Comparison of ENCODE assay signal across 29 mouse cellular contexts in the genomic region with DNA sequence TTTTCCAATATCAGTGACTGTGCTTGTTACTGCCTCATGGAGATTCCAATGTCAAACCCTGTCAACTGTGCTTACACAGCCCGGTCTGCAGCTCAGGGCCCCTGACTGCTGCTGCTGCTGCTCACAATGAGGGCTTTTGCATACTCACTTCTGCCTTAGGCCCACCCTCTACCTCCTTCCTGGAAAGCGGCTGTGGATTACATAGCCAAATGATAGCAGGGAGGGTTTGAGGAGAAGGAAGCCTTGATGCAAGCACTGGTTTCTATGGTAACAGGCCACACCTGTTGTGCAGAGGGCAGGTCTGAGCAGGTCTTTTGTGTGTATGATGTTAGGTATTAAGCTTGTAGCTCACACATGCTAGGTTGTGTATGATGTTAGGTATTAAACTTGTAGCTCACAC. TPM values are rescaled to one million over a fixed set of nuclear protein-coding genes. Genes with fewer than 3 reads are reported as not detected.
DNase-seq lines count a peak whose midpoint lies in the region; ATAC-seq and TF ChIP-seq lines count a peak whose summit lies in the region.
"Had no signal": no experiment of that assay in that cellular context is flagged by ENCODE, and none has a peak within 500 bp of the region (broad histone marks: within the 10 kb centered on the region; RNA-seq: fewer than 3 reads in every experiment).

No protein-coding gene starts in this region.

- H3K4me1 ChIP-seq in intestine, embryonic 15.5 days (replicated peaks): no peaks in the 10 kb centered on the region
- H3K4me1 ChIP-seq in intestine, embryonic 16.5 days (ENCODE audit: control insufficient read depth, insufficient read depth, low read length): peaks cover 3% of the 10 kb centered on the region; the same call in 1 of the 2 replicates
- H3K4me1 ChIP-seq in ES-E14 (ENCODE audit: control insufficient read depth in 2 of 2, insufficient read depth in 2 of 2, low read length in 2 of 2, poor library complexity in 1 of 2): peaks cover 0 to 6% of the 10 kb centered on the region in 2 experiments; a peak in 1 of 4 replicates
- H3K4me1 ChIP-seq in embryonic facial prominence, embryonic 14.5 days (ENCODE audit: control insufficient read depth, insufficient read depth, low read length): no peaks in the 10 kb centered on the region
- no peaks in the 10 kb centered on the region for H3K4me1 ChIP-seq in stomach, postnatal 0 days (replicated peaks; ENCODE audit: control insufficient read depth, insufficient read depth)
- H3K4me1 ChIP-seq in midbrain, embryonic 11.5 days (ENCODE audit: control insufficient read depth, insufficient read depth, low read length): no peaks in the 10 kb centered on the region
- H3K4me1 ChIP-seq: forebrain, embryonic 13.5 days; limb, embryonic 13.5 days; lung, embryonic 15.5 days; midbrain, embryonic 13.5 days; neural tube, embryonic 13.5 days had no signal

- no peak for TF ChIP-seq CTCF in stomach, postnatal 0 days (IDR thresholded peaks at IDR 0.05; ENCODE audit: low read depth)

- DNase-seq in ES-E14 (ENCODE audit: low read depth, low spot score): peak; percentile 47
- DNase-seq in embryonic facial prominence, embryonic 14.5 days (ENCODE audit: low spot score): peak; percentile 83
- DNase-seq in stomach, postnatal 0 days (ENCODE audit: low spot score): peak; percentile 54
- no peak for DNase-seq in heart, postnatal 10 days
- DNase-seq in midbrain, embryonic 11.5 days (ENCODE audit: low spot score, missing footprints): no peak
- DNase-seq: adrenal gland, adult 2 months; adrenal gland, postnatal 36 days; B cell, adult 2 months; cerebellum, adult 18-20 months; cerebellum, postnatal 10 days; gastrocnemius, postnatal 10 days; kidney, adult 11 months; kidney, postnatal 36 days; lung, postnatal 4 days had no signal

- peak; percentile 49; the same call in 1 of the 2 replicates for ATAC-seq in intestine, embryonic 15.5 days
- no peak; the same call in 1 of the 2 replicates for ATAC-seq in intestine, embryonic 16.5 days
- peak; percentile 69 for ATAC-seq in embryonic facial prominence, embryonic 14.5 days (ENCODE audit: low read depth)
- peak; percentile 48 for ATAC-seq in stomach, postnatal 0 days (ENCODE audit: low FRiP score, low TSS enrichment)
- ATAC-seq in midbrain, embryonic 11.5 days (ENCODE audit: low FRiP score): no peak
- ATAC-seq: forebrain, embryonic 13.5 days; hindbrain, embryonic 16.5 days; Patski had no signal

- H3K27ac ChIP-seq in intestine, embryonic 15.5 days: no peak overlapping the region
- no peak overlapping the region for H3K27ac ChIP-seq in intestine, embryonic 16.5 days (ENCODE audit: low read length)
- H3K27ac ChIP-seq in ES-E14 (ENCODE audit: insufficient read depth, low read depth, low read length, poor library complexity, severe bottlenecking): no peak overlapping the region
- no peak overlapping the region for H3K27ac ChIP-seq in embryonic facial prominence, embryonic 14.5 days (replicated peaks; ENCODE audit: low read depth, low read length)
- no peak overlapping the region for H3K27ac ChIP-seq in stomach, postnatal 0 days (replicated peaks)
- H3K27ac ChIP-seq in midbrain, embryonic 11.5 days (ENCODE audit: low read depth, low read length): no peak overlapping the region
- H3K27ac ChIP-seq: forebrain, embryonic 13.5 days; layer of hippocampus, adult 2 months; limb, embryonic 13.5 days; lung, embryonic 15.5 days; midbrain, embryonic 13.5 days; neural tube, embryonic 13.5 days had no signal

- H3K9ac ChIP-seq in intestine, embryonic 15.5 days: no peak overlapping the region
- no peak overlapping the region for H3K9ac ChIP-seq in intestine, embryonic 16.5 days (ENCODE audit: low read depth, low read length)
- H3K9ac ChIP-seq in ES-E14 (ENCODE audit: insufficient read depth, low read depth, low read length, poor library complexity, severe bottlenecking): no peak overlapping the region
- no peak overlapping the region for H3K9ac ChIP-seq in embryonic facial prominence, embryonic 14.5 days (ENCODE audit: low read depth, low read length)
- no peak overlapping the region for H3K9ac ChIP-seq in stomach, postnatal 0 days (ENCODE audit: low read length)
- H3K9ac ChIP-seq in midbrain, embryonic 11.5 days (ENCODE audit: low read length): no peak overlapping the region
- H3K9ac ChIP-seq: forebrain, embryonic 13.5 days; limb, embryonic 13.5 days; lung, embryonic 15.5 days; midbrain, embryonic 13.5 days; neural tube, embryonic 13.5 days had no signal

- no peak overlapping the region for H3K4me3 ChIP-seq in intestine, embryonic 15.5 days (replicated peaks)
- H3K4me3 ChIP-seq in intestine, embryonic 16.5 days (ENCODE audit: low read length): no peak overlapping the region
- no peak overlapping the region for H3K4me3 ChIP-seq in ES-E14 (ENCODE audit: insufficient read depth in 1 of 2, low read depth in 1 of 2, low read length in 2 of 2, poor library complexity in 1 of 2, severe bottlenecking in 1 of 2)
- H3K4me3 ChIP-seq in embryonic facial prominence, embryonic 14.5 days (ENCODE audit: low read depth, low read length): no peak overlapping the region
- H3K4me3 ChIP-seq in stomach, postnatal 0 days (ENCODE audit: low read depth, low read length): no peak overlapping the region
- H3K4me3 ChIP-seq in midbrain, embryonic 11.5 days (ENCODE audit: low read depth, low read length): no peak overlapping the region
- H3K4me3 ChIP-seq: forebrain, embryonic 13.5 days; layer of hippocampus, adult 2 months; limb, embryonic 13.5 days; lung, embryonic 15.5 days; megakaryocyte, embryonic 14.5 days; midbrain, embryonic 13.5 days; neural tube, embryonic 13.5 days had no signal

- 60% methylated on average over 2 of the region's 2 CpGs for WGBS in intestine, embryonic 15.5 days
- whole genome bisulfite sequencing in intestine, embryonic 16.5 days: 63% methylated on average over 2 of the region's 2 CpGs
- WGBS in embryonic facial prominence, embryonic 14.5 days: 62% methylated on average over 2 of the region's 2 CpGs
- 54% methylated on average over 2 of the region's 2 CpGs for WGBS in stomach, postnatal 0 days
- WGBS in midbrain, embryonic 11.5 days: 77% methylated on average over 2 of the region's 2 CpGs

- no peak overlapping the region for H3K4me2 ChIP-seq in intestine, embryonic 15.5 days (replicated peaks)
- no peak overlapping the region for H3K4me2 ChIP-seq in intestine, embryonic 16.5 days (ENCODE audit: low read depth, low read length)
- H3K4me2 ChIP-seq in embryonic facial prominence, embryonic 14.5 days (ENCODE audit: low read depth, low read length): no peak overlapping the region
- no peak overlapping the region for H3K4me2 ChIP-seq in stomach, postnatal 0 days (replicated peaks; ENCODE audit: low read depth)
- H3K4me2 ChIP-seq in midbrain, embryonic 11.5 days: no peak overlapping the region
- H3K4me2 ChIP-seq: forebrain, embryonic 13.5 days; limb, embryonic 13.5 days; liver, embryonic 11.5 days; lung, embryonic 15.5 days; midbrain, embryonic 13.5 days; neural tube, embryonic 13.5 days had no signal

- no peaks in the 10 kb centered on the region for H3K27me3 ChIP-seq in intestine, embryonic 15.5 days (replicated peaks)
- no peaks in the 10 kb centered on the region for H3K27me3 ChIP-seq in intestine, embryonic 16.5 days (replicated peaks; ENCODE audit: control insufficient read depth, insufficient read depth, low read length)
- H3K27me3 ChIP-seq in embryonic facial prominence, embryonic 14.5 days (replicated peaks; ENCODE audit: control insufficient read depth, insufficient read depth, low read length): no peaks in the 10 kb centered on the region
- H3K27me3 ChIP-seq in stomach, postnatal 0 days (ENCODE audit: control insufficient read depth, insufficient read depth, low read length): no peaks in the 10 kb centered on the region
- H3K27me3 ChIP-seq in midbrain, embryonic 11.5 days (ENCODE audit: control insufficient read depth, insufficient read depth, low read length): no peaks in the 10 kb centered on the region
- H3K27me3 ChIP-seq: forebrain, embryonic 13.5 days; limb, embryonic 13.5 days; lung, embryonic 15.5 days; megakaryocyte, embryonic 14.5 days; midbrain, embryonic 13.5 days; neural tube, embryonic 13.5 days; Patski had no signal

- peaks cover 49% of the 10 kb centered on the region for H3K36me3 ChIP-seq in intestine, embryonic 15.5 days
- peaks cover 28% of the 10 kb centered on the region for H3K36me3 ChIP-seq in intestine, embryonic 16.5 days (ENCODE audit: control insufficient read depth, insufficient read depth, low read length)
- peaks cover 21% of the 10 kb centered on the region for H3K36me3 ChIP-seq in ES-E14 (ENCODE audit: control insufficient read depth, insufficient read depth, low read length, poor library complexity, severe bottlenecking)
- H3K36me3 ChIP-seq in embryonic facial prominence, embryonic 14.5 days (ENCODE audit: control insufficient read depth, insufficient read depth, low read length): peaks cover 89% of the 10 kb centered on the region
- peaks cover 53% of the 10 kb centered on the region for H3K36me3 ChIP-seq in stomach, postnatal 0 days (ENCODE audit: control insufficient read depth, insufficient read depth, low read length)
- peaks cover 18% of the 10 kb centered on the region for H3K36me3 ChIP-seq in midbrain, embryonic 11.5 days (ENCODE audit: control insufficient read depth, insufficient read depth, low read length)

- no peak for TF ChIP-seq EP300 in stomach, postnatal 0 days (optimal IDR thresholded peaks at IDR 0.05)

- H3K9me3 ChIP-seq in intestine, embryonic 15.5 days: no peaks in the 10 kb centered on the region
- H3K9me3 ChIP-seq in intestine, embryonic 16.5 days (ENCODE audit: control insufficient read depth, low read length): no peaks in the 10 kb centered on the region
- H3K9me3 ChIP-seq in ES-E14 (ENCODE audit: control insufficient read depth, insufficient read depth, low read depth, low read length): no peaks in the 10 kb centered on the region
- H3K9me3 ChIP-seq in embryonic facial prominence, embryonic 14.5 days (ENCODE audit: control insufficient read depth, low read length): no peaks in the 10 kb centered on the region
- H3K9me3 ChIP-seq in stomach, postnatal 0 days (ENCODE audit: control insufficient read depth, low read length): no peaks in the 10 kb centered on the region
- H3K9me3 ChIP-seq in midbrain, embryonic 11.5 days (ENCODE audit: control insufficient read depth, low read length): no peaks in the 10 kb centered on the region
- H3K9me3 ChIP-seq: forebrain, embryonic 13.5 days; limb, embryonic 13.5 days; lung, embryonic 15.5 days; megakaryocyte, embryonic 14.5 days; midbrain, embryonic 13.5 days; neural tube, embryonic 13.5 days had no signal

- intact Hi-C loops in heart, postnatal 10 days (cut with DNase I): no loop called here

- in situ Hi-C loops in ES-E14 (cut with MboI; ENCODE audit: low sequenced_read_pairs in 2 of 2, unreplicated experiment in 2 of 2): no loop called here

RNA-seq across cellular contexts. Expression of a gene that starts 18.1 kb away (rescaled TPM):
- polyA plus RNA-seq in intestine, embryonic 15.5 days (2015; fragmentation: Nextera tagmentation; extraction: Ambion mirVana): 140 and 143 TPM in 2 replicates
- polyA plus RNA-seq in intestine, embryonic 16.5 days (2015; fragmentation: Nextera tagmentation; extraction: Ambion mirVana): 157 and 173 TPM in 2 replicates
- total RNA-seq in ES-E14 (2012; rRNA removed): 28.9 and 49.3 TPM in 2 replicates
- polyA plus RNA-seq in embryonic facial prominence, embryonic 14.5 days (2014; fragmentation: Nextera tagmentation; extraction: Ambion mirVana): 117 and 120 TPM in 2 replicates
- polyA plus RNA-seq in stomach, postnatal 0 days (2015; fragmentation: Nextera tagmentation; extraction: Ambion mirVana): 98.9 and 105 TPM in 2 replicates
- total RNA-seq in heart, postnatal 10 days (2021): 10 to 100 TPM; 50.3 to 51.9 TPM
- 69.7 and 75.8 TPM in 2 replicates for polyA plus RNA-seq in midbrain, embryonic 11.5 days (2014; fragmentation: Nextera tagmentation; extraction: Ambion mirVana)

RNA-seq across cellular contexts. Expression of a gene that starts 18.2 kb away (rescaled TPM):
- polyA plus RNA-seq in intestine, embryonic 15.5 days (2015; fragmentation: Nextera tagmentation; extraction: Ambion mirVana): 7.8 and 8.0 TPM in 2 replicates
- 7.9 and 9.2 TPM in 2 replicates for polyA plus RNA-seq in intestine, embryonic 16.5 days (2015; fragmentation: Nextera tagmentation; extraction: Ambion mirVana)
- 21.2 and 28.8 TPM in 2 replicates for total RNA-seq in ES-E14 (2012; rRNA removed)
- 4.0 and 5.0 TPM in 2 replicates for polyA plus RNA-seq in embryonic facial prominence, embryonic 14.5 days (2014; fragmentation: Nextera tagmentation; extraction: Ambion mirVana)
- 3.7 and 4.2 TPM in 2 replicates for polyA plus RNA-seq in stomach, postnatal 0 days (2015; fragmentation: Nextera tagmentation; extraction: Ambion mirVana)
- total RNA-seq in heart, postnatal 10 days (2021): 10 to 100 TPM; 10.6 to 12.6 TPM
- 6.3 and 7.5 TPM in 2 replicates for polyA plus RNA-seq in midbrain, embryonic 11.5 days (2014; fragmentation: Nextera tagmentation; extraction: Ambion mirVana)

RNA-seq across cellular contexts. Expression of a gene that starts 31.5 kb away (rescaled TPM):
- 3.4 and 7.2 TPM in 2 replicates for polyA plus RNA-seq in intestine, embryonic 15.5 days (2015; fragmentation: Nextera tagmentation; extraction: Ambion mirVana)
- polyA plus RNA-seq in intestine, embryonic 16.5 days (2015; fragmentation: Nextera tagmentation; extraction: Ambion mirVana): 3.7 and 8.7 TPM in 2 replicates
- 1.4 and 2.0 TPM in 2 replicates for total RNA-seq in ES-E14 (2012; rRNA removed)
- 2.0 and 2.1 TPM in 2 replicates for polyA plus RNA-seq in embryonic facial prominence, embryonic 14.5 days (2014; fragmentation: Nextera tagmentation; extraction: Ambion mirVana)
- polyA plus RNA-seq in stomach, postnatal 0 days (2015; fragmentation: Nextera tagmentation; extraction: Ambion mirVana): 3.3 and 4.7 TPM in 2 replicates
- under 1 TPM in 1 of 2 experiments, not detected in 1; 0.12 TPM for total RNA-seq in heart, postnatal 10 days (2021)
- 0.07 TPM in 1 of 2 replicates, not detected in the other for polyA plus RNA-seq in midbrain, embryonic 11.5 days (2014; fragmentation: Nextera tagmentation; extraction: Ambion mirVana)
- total RNA-seq: granulocyte monocyte progenitor cell, adult 5-6 weeks; heart, postnatal 25 days; left cerebral cortex, postnatal 36 days had no signal
- polyA plus RNA-seq: midbrain, embryonic 13.5 days; Patski had no signal

RNA-seq across cellular contexts. Expression of a gene that starts 42.6 kb away (rescaled TPM):
- polyA plus RNA-seq in intestine, embryonic 15.5 days (2015; fragmentation: Nextera tagmentation; extraction: Ambion mirVana): 20.4 and 20.7 TPM in 2 replicates
- 22.9 and 25.8 TPM in 2 replicates for polyA plus RNA-seq in intestine, embryonic 16.5 days (2015; fragmentation: Nextera tagmentation; extraction: Ambion mirVana)
- total RNA-seq in ES-E14 (2012; rRNA removed): 13.8 and 18.7 TPM in 2 replicates
- polyA plus RNA-seq in embryonic facial prominence, embryonic 14.5 days (2014; fragmentation: Nextera tagmentation; extraction: Ambion mirVana): 27.2 and 31.0 TPM in 2 replicates
- 23.2 and 24.2 TPM in 2 replicates for polyA plus RNA-seq in stomach, postnatal 0 days (2015; fragmentation: Nextera tagmentation; extraction: Ambion mirVana)
- total RNA-seq in heart, postnatal 10 days (2021): 10 to 100 TPM; 37.5 to 39.7 TPM
- 32.5 and 34.0 TPM in 2 replicates for polyA plus RNA-seq in midbrain, embryonic 11.5 days (2014; fragmentation: Nextera tagmentation; extraction: Ambion mirVana)

RNA-seq across cellular contexts. Expression of a gene that starts 42.9 kb away (rescaled TPM):
- polyA plus RNA-seq in intestine, embryonic 15.5 days (2015; fragmentation: Nextera tagmentation; extraction: Ambion mirVana): 17.0 and 17.8 TPM in 2 replicates
- 14.8 and 17.1 TPM in 2 replicates for polyA plus RNA-seq in intestine, embryonic 16.5 days (2015; fragmentation: Nextera tagmentation; extraction: Ambion mirVana)
- total RNA-seq in ES-E14 (2012; rRNA removed): 17.0 and 18.4 TPM in 2 replicates
- 11.9 and 14.7 TPM in 2 replicates for polyA plus RNA-seq in embryonic facial prominence, embryonic 14.5 days (2014; fragmentation: Nextera tagmentation; extraction: Ambion mirVana)
- 10.5 and 12.3 TPM in 2 replicates for polyA plus RNA-seq in stomach, postnatal 0 days (2015; fragmentation: Nextera tagmentation; extraction: Ambion mirVana)
- total RNA-seq in heart, postnatal 10 days (2021): 1 to 10 TPM; 5.2 to 7.8 TPM
- 18.0 and 19.9 TPM in 2 replicates for polyA plus RNA-seq in midbrain, embryonic 11.5 days (2014; fragmentation: Nextera tagmentation; extraction: Ambion mirVana)

Comparison
In these comparisons a context has a peak if more than half of its experiments do, and no peak if none do; other contexts are left out.
1. ATAC-seq: peak in intestine, embryonic 15.5 days (single experiment), embryonic facial prominence, embryonic 14.5 days (single experiment) and stomach, postnatal 0 days (single experiment); none in intestine, embryonic 16.5 days (single experiment) and midbrain, embryonic 11.5 days (single experiment).
2. DNase-seq: peak in ES-E14 (single experiment), embryonic facial prominence, embryonic 14.5 days (single experiment) and stomach, postnatal 0 days (single experiment); none in heart, postnatal 10 days (0 of 2) and midbrain, embryonic 11.5 days (single experiment).